Mouse (Mus musculus) ES-E14 (cell line): Measurements from ENCODE around the gene Olfr1341.

ENCODE experiments used
- CHD2 ChIP-seq: IDR thresholded peaks from 2 replicates; pipeline ENCODE4 v1.6.1; 2014; ENCODE audit warnings: mild to moderate bottlenecking, low read depth, low read length, inconsistent platforms
- HCFC1 ChIP-seq: IDR thresholded peaks from 2 replicates; pipeline ENCODE4 v1.6.1; 2012; ENCODE audit warnings: low read length, inconsistent platforms, borderline replicate concordance; ENCODE audit not compliant: insufficient read depth
- MAFK ChIP-seq: IDR thresholded peaks from 2 replicates; pipeline ENCODE4 v1.6.1; 2014; ENCODE audit warnings: mild to moderate bottlenecking, low read depth, low read length, inconsistent platforms; ENCODE audit not compliant: insufficient read depth
- ZC3H11A ChIP-seq: IDR thresholded peaks from 2 replicates; pipeline ENCODE4 v1.6.1; 2012; ENCODE audit warnings: low read depth, mild to moderate bottlenecking, inconsistent platforms, low read length, borderline replicate concordance
- ZNF384 ChIP-seq: IDR thresholded peaks from 2 replicates; pipeline ENCODE4 v1.6.1; 2012; ENCODE audit warnings: low read depth, low read length, inconsistent platforms

DNA sequence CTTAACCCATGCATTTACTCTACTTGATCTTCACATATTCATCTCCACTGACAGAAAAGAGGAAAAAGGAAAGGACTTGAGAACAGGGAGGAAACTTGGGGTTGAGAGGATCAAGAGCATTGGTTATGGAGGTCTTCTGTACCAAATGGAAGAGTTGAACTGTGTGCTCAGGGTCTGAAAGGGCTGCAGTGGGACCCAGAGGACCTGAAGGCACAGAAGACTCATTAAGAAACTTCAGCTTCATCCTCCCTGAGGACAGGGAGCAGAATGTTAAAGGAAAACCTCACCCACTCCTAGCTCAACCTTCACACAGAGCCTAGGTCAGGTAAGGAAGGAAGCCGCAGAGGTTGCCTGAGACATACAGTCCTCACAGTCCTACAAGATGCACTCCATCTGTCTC lies 28.6 kb downstream of the Olfr1341 start, which contains the start of gene Olfr1339:
- TF ChIP-seq HCFC1, result no peak
- no peak for TF ChIP-seq CHD2
- no peak for TF ChIP-seq ZC3H11A
- no peak for TF ChIP-seq ZNF384
- TF ChIP-seq MAFK, result no peak
